9 mouse cellular contexts compared by ENCODE assay signal in genomic region chr11:98339679-98340287, GRCm38 (mm10). TPM values are rescaled to one million over a fixed set of nuclear protein-coding genes. Genes with fewer than 3 reads are reported as not detected.
DNase-seq lines count a peak whose midpoint lies in the region; ATAC-seq and TF ChIP-seq lines count a peak whose summit lies in the region.
"Had no signal": no experiment of that assay in that cellular context is flagged by ENCODE, and none has a peak within 500 bp of the region (broad histone marks: within the 10 kb centered on the region; RNA-seq: fewer than 3 reads in every experiment).

No protein-coding gene starts in this region.

- peaks cover 13% of the 10 kb centered on the region; the same call in 1 of the 2 replicates for H3K4me1 ChIP-seq in kidney, postnatal 0 days (replicated peaks; ENCODE audit: insufficient read depth, low read length)
- peaks cover 44% of the 10 kb centered on the region for H3K4me1 ChIP-seq in hindbrain, embryonic 13.5 days (replicated peaks)

- no peak for TF ChIP-seq CTCF in kidney, postnatal 0 days (IDR thresholded peaks at IDR 0.05; ENCODE audit: low read depth)

- peak overlapping the region; percentile 92 for H3K4me2 ChIP-seq in kidney, postnatal 0 days (ENCODE audit: low read length)
- H3K4me2 ChIP-seq in hindbrain, embryonic 13.5 days, result peak overlapping the region; percentile 90
- H3K4me2 ChIP-seq in myocyte (ENCODE audit: low read depth), result peak overlapping the region; percentile 99

- H3K9me3 ChIP-seq in kidney, postnatal 0 days (replicated peaks; ENCODE audit: low read length), result no peaks in the 10 kb centered on the region
- no peaks in the 10 kb centered on the region for H3K9me3 ChIP-seq in hindbrain, embryonic 13.5 days

- no peak overlapping the region; the same call in 1 of the 2 replicates for H3K4me3 ChIP-seq in kidney, postnatal 0 days (replicated peaks; ENCODE audit: low read depth, low read length)
- peak overlapping the region; percentile 50; the same call in 1 of the 2 replicates for H3K4me3 ChIP-seq in hindbrain, embryonic 13.5 days
- H3K4me3 ChIP-seq in myocyte, result peak overlapping the region; percentile 6

- WGBS in kidney, postnatal 0 days, result 10% methylated on average over 11 of the region's 11 CpGs
- WGBS in hindbrain, embryonic 13.5 days, result 3% methylated on average over 11 of the region's 11 CpGs

- no peaks in the 10 kb centered on the region for H3K36me3 ChIP-seq in kidney, postnatal 0 days (ENCODE audit: insufficient read depth, low read length)
- H3K36me3 ChIP-seq in hindbrain, embryonic 13.5 days, result no peaks in the 10 kb centered on the region
- no peaks in the 10 kb centered on the region for H3K36me3 ChIP-seq in myocyte (ENCODE audit: control insufficient read depth, insufficient read depth)

- no peak for DNase-seq in kidney, postnatal 0 days (ENCODE audit: low spot score)
- DNase-seq in kidney, adult 18-20 months, result no peak
- DNase-seq in cerebellum, postnatal 10 days, result peak; percentile 77 to 82
- DNase-seq in adrenal gland, postnatal 36 days, result no peak
- DNase-seq in frontal cortex, postnatal 36 days (ENCODE audit: low spot score in 2 of 2), result no peak
- DNase-seq in kidney, postnatal 14 days, result no peak

- ATAC-seq in kidney, postnatal 0 days (replicated peaks; ENCODE audit: low FRiP score, low read depth), result no peak
- no peak; the same call in 1 of the 2 replicates for ATAC-seq in hindbrain, embryonic 13.5 days (ENCODE audit: low FRiP score)

- H3K27me3 ChIP-seq in kidney, postnatal 0 days (ENCODE audit: insufficient read depth, low read length), result peaks cover 48% of the 10 kb centered on the region
- peaks cover 87% of the 10 kb centered on the region for H3K27me3 ChIP-seq in hindbrain, embryonic 13.5 days
- peaks cover 44% of the 10 kb centered on the region for H3K27me3 ChIP-seq in myocyte (ENCODE audit: control insufficient read depth, insufficient read depth, insufficient read length)

- H3K27ac ChIP-seq in kidney, postnatal 0 days, result no peak overlapping the region
- H3K27ac ChIP-seq in hindbrain, embryonic 13.5 days, result peak overlapping the region; percentile 95

- TF ChIP-seq POLR2A in myocyte (IDR thresholded peaks at IDR 0.05; ENCODE audit: insufficient read length, low read depth), result no peak

- no peaks in the 10 kb centered on the region for H3K79me2 ChIP-seq in myocyte (ENCODE audit: control insufficient read depth, insufficient read depth)

- H3K9ac ChIP-seq in kidney, postnatal 0 days (ENCODE audit: low read depth, low read length), result no peak overlapping the region
- H3K9ac ChIP-seq in hindbrain, embryonic 13.5 days, result peak overlapping the region; percentile 79

- H3ac ChIP-seq in myocyte (ENCODE audit: control insufficient read depth, insufficient read length), result no peak overlapping the region

TF ChIP-seq in myocyte, 11 proteins besides CTCF, POLR2A, EP300 and RAD21:
- TF ChIP-seq REST (IDR thresholded peaks at IDR 0.05; ENCODE audit: insufficient read depth, insufficient read length), result no peak
- TF ChIP-seq MYOG (IDR thresholded peaks at IDR 0.05; ENCODE audit: control insufficient read depth in 1 of 3, insufficient read depth in 1 of 3, insufficient read length in 2 of 3, low read depth in 2 of 3), result no peak
- no peak for TF ChIP-seq POLR2AphosphoS2 (IDR thresholded peaks at IDR 0.05; ENCODE audit: insufficient read length, low read depth)
- TF ChIP-seq TCF3 (IDR thresholded peaks at IDR 0.05; ENCODE audit: insufficient read length, low read depth), result no peak
- no peak for TF ChIP-seq TCF12 (IDR thresholded peaks at IDR 0.05; ENCODE audit: insufficient read depth, poor library complexity, severe bottlenecking)
- no peak for TF ChIP-seq CEBPB (IDR thresholded peaks at IDR 0.05; ENCODE audit: insufficient read depth, poor library complexity, severe bottlenecking)
- TF ChIP-seq USF1 (IDR thresholded peaks at IDR 0.05; ENCODE audit: low read depth), result no peak
- no peak for TF ChIP-seq MYOD1 (IDR thresholded peaks at IDR 0.05; ENCODE audit: control insufficient read depth in 1 of 3, insufficient read length in 2 of 3, low read depth in 2 of 3)
- no peak for TF ChIP-seq MAX (IDR thresholded peaks at IDR 0.05; ENCODE audit: low read depth)
- no peak for TF ChIP-seq E2F4 (IDR thresholded peaks at IDR 0.05; ENCODE audit: insufficient read depth)
- no peak for TF ChIP-seq SRF (IDR thresholded peaks at IDR 0.05; ENCODE audit: control insufficient read depth, insufficient read length, low read depth)
TF ChIP-seq in myocyte: peak in this region for 0.

RNA-seq across cellular contexts. Expression of gene Ppp1r1b, which starts 8.4 kb away (rescaled TPM):
- polyA plus RNA-seq in kidney, postnatal 0 days (2015; fragmentation: Nextera tagmentation; extraction: Ambion mirVana), result 12.1 and 12.3 TPM in 2 replicates
- 1.1 and 2.4 TPM in 2 replicates for polyA plus RNA-seq in hindbrain, embryonic 13.5 days (2015; fragmentation: Nextera tagmentation; extraction: Ambion mirVana)
- polyA plus RNA-seq in myocyte (2012; fragmentation: generic; extraction: Trizol), result not detected
- not detected for total RNA-seq in adrenal gland, postnatal 36 days (2021)

RNA-seq across cellular contexts. Expression of gene Neurod2, which starts 10.3 kb away (rescaled TPM):
- polyA plus RNA-seq in kidney, postnatal 0 days (2015; fragmentation: Nextera tagmentation; extraction: Ambion mirVana), result not detected in 2 replicates
- polyA plus RNA-seq in hindbrain, embryonic 13.5 days (2015; fragmentation: Nextera tagmentation; extraction: Ambion mirVana), result 24.6 and 30.7 TPM in 2 replicates
- polyA plus RNA-seq in myocyte (2012; fragmentation: generic; extraction: Trizol), result not detected
- not detected for total RNA-seq in adrenal gland, postnatal 36 days (2021)
- polyA plus RNA-seq: large intestine, adult 2 months had no signal

RNA-seq across cellular contexts. Expression of gene Stard3, which starts 18.4 kb away (rescaled TPM):
- polyA plus RNA-seq in kidney, postnatal 0 days (2015; fragmentation: Nextera tagmentation; extraction: Ambion mirVana), result 42.4 and 42.8 TPM in 2 replicates
- 44.4 and 44.7 TPM in 2 replicates for polyA plus RNA-seq in hindbrain, embryonic 13.5 days (2015; fragmentation: Nextera tagmentation; extraction: Ambion mirVana)
- polyA plus RNA-seq in myocyte (2012; fragmentation: generic; extraction: Trizol), result 25.8 TPM
- 10 to 100 TPM; 22.3 to 23.2 TPM for total RNA-seq in adrenal gland, postnatal 36 days (2021)

RNA-seq across cellular contexts. Expression of gene Tcap, which starts 43.8 kb away (rescaled TPM):
- 1.8 and 2.1 TPM in 2 replicates for polyA plus RNA-seq in kidney, postnatal 0 days (2015; fragmentation: Nextera tagmentation; extraction: Ambion mirVana)
- 0.21 and 0.35 TPM in 2 replicates for polyA plus RNA-seq in hindbrain, embryonic 13.5 days (2015; fragmentation: Nextera tagmentation; extraction: Ambion mirVana)
- 131 TPM for polyA plus RNA-seq in myocyte (2012; fragmentation: generic; extraction: Trizol)
- 1 to 10 TPM in 1 of 2 experiments, under 1 TPM in 1; 0.43 to 1.2 TPM for total RNA-seq in adrenal gland, postnatal 36 days (2021)

RNA-seq across cellular contexts. Expression of gene Pnmt, which starts 46.5 kb away (rescaled TPM):
- 3.5 and 3.7 TPM in 2 replicates for polyA plus RNA-seq in kidney, postnatal 0 days (2015; fragmentation: Nextera tagmentation; extraction: Ambion mirVana)
- polyA plus RNA-seq in hindbrain, embryonic 13.5 days (2015; fragmentation: Nextera tagmentation; extraction: Ambion mirVana), result 3.2 and 4.2 TPM in 2 replicates
- polyA plus RNA-seq in myocyte (2012; fragmentation: generic; extraction: Trizol), result 2.2 TPM
- total RNA-seq in adrenal gland, postnatal 36 days (2021), result 100 to 1,000 TPM; 363 to 581 TPM
- polyA plus RNA-seq: large intestine, adult 2 months had no signal

Comparison
In these comparisons a context has a peak if more than half of its experiments do, and no peak if none do; other contexts are left out.
1. DNase-seq: peak in cerebellum, postnatal 10 days (2 of 2); none in kidney, postnatal 0 days (single experiment), kidney, adult 18-20 months (single experiment), adrenal gland, postnatal 36 days (0 of 2), frontal cortex, postnatal 36 days (0 of 2) and kidney, postnatal 14 days (single experiment).
2. RNA of gene Neurod2, which starts 10.3 kb away (polyA plus RNA-seq): 24.6 to 30.7 TPM in hindbrain, embryonic 13.5 days; not detected in kidney, postnatal 0 days and not detected in myocyte (single experiment); every median in the first group is over 10 times any median in the second.
3. Peak in every context shown above with its lines, with median percentiles within 50 percentile points of each other: H3K4me2 ChIP-seq.